Mouse (Mus musculus) splenic B cell, adult 2 months (primary cell): ENCODE measurements around the gene Dlgap1.
A peak's percentile ranks its signal among the peaks of the same experiment; 100 is the strongest.

Experiments
- DNase-seq: peaks from one replicate; pipeline ENCODE4 v3.0.0-alpha.2; 2011; ENCODE audit warnings: low read depth, low spot score
- H3K27me3 ChIP-seq: 2 replicates; pipeline ENCODE4 v1.6.1; 2012; ENCODE audit warnings: mild to moderate bottlenecking, low read length, moderate library complexity, mixed read lengths; ENCODE audit not compliant: control insufficient read depth, poor library complexity, insufficient read depth, severe bottlenecking
- H3K36me3 ChIP-seq: 2 replicates; pipeline ENCODE4 v1.6.1; 2012; ENCODE audit warnings: mild to moderate bottlenecking, low read length, moderate library complexity, mixed read lengths; ENCODE audit not compliant: control insufficient read depth, poor library complexity, insufficient read depth, severe bottlenecking

The Dlgap1 gene

DNA sequence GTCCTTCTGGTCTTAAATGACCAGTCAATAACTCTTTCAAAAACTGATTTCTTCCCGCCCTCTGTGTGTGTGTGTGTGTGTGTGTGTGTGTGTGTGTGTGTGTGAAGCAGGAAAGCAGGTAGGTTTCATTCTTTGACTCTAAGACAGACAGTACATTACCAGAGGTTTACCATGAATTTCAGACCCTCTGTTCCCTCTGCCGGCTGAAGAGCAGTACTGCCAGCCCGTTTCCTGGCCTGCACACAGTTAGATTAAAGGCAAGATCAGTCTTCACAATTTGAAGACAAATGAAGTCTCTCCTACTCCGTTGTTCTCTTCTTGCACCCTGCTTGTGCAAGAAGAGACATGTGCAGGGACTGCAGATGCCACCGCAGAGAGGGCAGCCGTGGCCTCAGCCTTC lies 373.0 kb downstream of the Dlgap1 start:
- no peaks in the 10 kb centered on the region for H3K27me3 ChIP-seq
- DNase-seq = no peak
- H3K36me3 ChIP-seq = no peaks in the 10 kb centered on the region

- Histone ChIP-seq H3K36me3 (no peaks in the 10 kb centered on the region), H3K27me3 (no peaks in the 10 kb centered on the region)
- DNase-seq = no peak
These were observed 378.5 kb downstream of the Dlgap1 start for GRCm38 (mm10) chr17:70347403-70347802.

GRCm38 (mm10) chr17:70363561-70363960 lies 394.7 kb downstream of the Dlgap1 start:
- no peak for DNase-seq
- H3K27me3 ChIP-seq = no peaks in the 10 kb centered on the region
- no peaks in the 10 kb centered on the region for H3K36me3 ChIP-seq

- no peak for DNase-seq
- Histone ChIP-seq H3K27me3 (no peaks in the 10 kb centered on the region), H3K36me3 (no peaks in the 10 kb centered on the region)
These were observed 395.1 kb downstream of the Dlgap1 start for GRCm38 (mm10) chr17:70363971-70364370.

DNA sequence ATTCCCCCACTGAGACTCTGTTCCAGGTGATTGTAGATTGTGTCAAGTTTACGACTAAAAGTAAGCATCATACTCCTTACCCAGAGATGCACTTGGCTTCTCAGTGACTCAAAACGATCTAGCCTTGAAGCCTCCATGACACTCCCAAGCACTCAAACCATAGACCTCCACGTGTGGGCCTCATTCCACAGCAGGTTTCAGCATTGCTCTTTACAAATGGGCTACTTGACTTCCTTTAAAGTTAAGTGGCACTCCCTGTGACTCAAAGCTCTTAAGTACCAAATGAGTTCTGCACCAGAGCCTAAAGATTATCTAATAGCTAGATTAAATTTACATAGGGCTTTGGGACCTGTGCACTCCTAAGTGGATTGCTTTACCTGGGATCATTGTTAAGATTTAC lies 400.3 kb downstream of the Dlgap1 start:
- Histone ChIP-seq H3K36me3 (no peaks in the 10 kb centered on the region), H3K27me3 (no peaks in the 10 kb centered on the region)
- no peak for DNase-seq

DNA sequence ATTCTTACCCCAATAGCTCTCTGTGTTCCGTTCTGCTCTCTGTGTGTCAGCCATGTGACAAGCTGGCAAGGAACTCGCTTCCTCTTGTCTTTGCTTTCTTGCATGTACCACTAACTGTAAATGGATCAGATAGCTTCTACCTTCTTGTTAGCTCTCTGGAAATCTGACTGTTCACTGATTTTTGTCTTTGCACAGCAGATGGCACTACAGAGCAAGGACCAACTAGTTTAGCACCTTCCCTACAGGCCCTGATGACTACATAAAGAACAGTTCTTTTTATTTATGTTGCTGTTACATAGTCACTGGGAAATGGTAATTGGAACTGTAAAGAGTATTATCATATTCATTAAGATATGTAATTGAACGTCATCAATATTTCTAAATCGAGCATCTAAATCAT lies 408.1 kb downstream of the Dlgap1 start:
- Histone ChIP-seq H3K27me3 (no peaks in the 10 kb centered on the region), H3K36me3 (no peaks in the 10 kb centered on the region)
- DNase-seq = no peak

DNA sequence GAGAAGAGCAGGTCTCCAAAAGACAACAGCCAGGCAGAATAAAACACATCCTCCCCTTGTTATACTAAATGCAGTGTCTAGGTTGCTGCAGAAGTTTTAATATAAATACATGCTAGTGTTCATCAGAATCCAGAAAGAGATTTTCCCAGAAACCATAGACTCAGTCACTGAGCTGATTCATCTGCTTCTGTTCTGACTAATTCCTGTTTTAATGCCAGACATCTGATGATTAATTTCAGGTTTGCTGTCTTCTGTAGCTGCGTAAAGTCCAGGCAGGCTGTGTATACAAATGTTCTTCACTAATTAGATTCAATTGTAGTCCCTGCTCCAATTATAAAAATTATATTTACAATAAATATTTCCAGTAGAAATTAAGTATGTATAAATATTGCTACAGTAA lies 419.6 kb downstream of the Dlgap1 start:
- no peak for DNase-seq
- Histone ChIP-seq H3K27me3 (no peaks in the 10 kb centered on the region), H3K36me3 (no peaks in the 10 kb centered on the region)

DNA sequence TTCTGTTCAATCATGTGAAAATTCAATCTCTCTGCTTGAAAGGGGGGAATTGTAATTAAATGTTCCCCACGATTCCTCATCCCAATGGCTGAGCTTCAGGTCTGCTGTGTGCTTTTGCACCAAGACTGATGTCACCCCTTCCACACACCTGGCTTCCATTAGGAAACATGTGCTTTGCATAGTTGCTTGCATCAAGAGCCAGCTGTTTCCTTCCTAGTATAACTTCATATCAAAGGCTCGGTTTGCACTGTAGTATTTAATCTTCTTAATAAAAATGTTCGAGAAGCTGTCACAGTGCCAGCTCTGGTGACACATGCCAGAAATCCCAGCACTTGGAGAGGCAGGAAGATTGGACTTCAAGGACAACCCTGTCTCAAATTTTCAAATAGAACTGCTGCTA lies 428.3 kb downstream of the Dlgap1 start:
- H3K36me3 ChIP-seq = no peaks in the 10 kb centered on the region
- no peaks in the 10 kb centered on the region for H3K27me3 ChIP-seq
- DNase-seq = no peak

DNA sequence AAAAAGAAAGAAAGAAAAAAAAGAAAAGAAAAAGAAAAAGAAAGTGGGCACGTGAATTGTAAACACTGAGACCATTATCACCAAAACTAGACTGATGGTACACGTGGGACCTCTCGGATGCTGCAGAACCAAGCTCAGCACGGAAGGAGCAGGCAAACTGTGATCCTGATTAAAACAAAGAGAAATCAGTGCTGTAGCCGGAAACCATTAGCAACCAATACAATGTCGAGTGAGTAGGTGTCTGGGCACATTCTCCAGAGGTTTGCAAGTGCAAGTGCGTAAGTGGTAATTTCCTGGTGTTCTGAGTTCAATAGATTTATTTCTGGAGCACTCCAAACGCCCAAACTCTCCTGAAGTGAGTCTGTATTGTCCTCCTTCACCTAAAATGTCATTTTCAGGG lies 428.8 kb downstream of the Dlgap1 start:
- Histone ChIP-seq H3K36me3 (no peaks in the 10 kb centered on the region), H3K27me3 (no peaks in the 10 kb centered on the region)

GRCm38 (mm10) chr17:70401909-70402308 lies 433.0 kb downstream of the Dlgap1 start:
- no peak for DNase-seq

More for the DNA sequence above, 428.8 kb downstream of the Dlgap1 start:
- no peak for DNase-seq

DNA sequence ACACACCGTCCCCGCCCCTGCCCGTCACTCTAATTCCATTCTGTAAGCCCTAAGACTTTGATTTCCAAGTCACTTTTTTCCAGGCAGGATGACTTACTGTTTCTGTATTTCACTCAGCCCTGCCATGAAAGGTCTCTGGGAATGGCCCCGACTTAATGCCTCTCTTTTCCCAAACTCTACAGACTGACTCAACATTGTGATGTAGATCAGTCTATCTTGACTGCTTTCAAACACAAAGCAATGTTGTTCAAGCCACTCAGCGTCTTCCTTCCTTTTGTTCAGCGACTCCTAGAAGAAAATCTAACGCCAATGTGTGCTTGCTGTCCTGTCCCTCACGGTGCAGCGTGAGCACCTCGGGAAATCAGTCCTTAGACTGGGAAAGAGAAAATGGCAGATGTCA lies 434.9 kb downstream of the Dlgap1 start:
- H3K36me3 ChIP-seq = no peaks in the 10 kb centered on the region
- DNase-seq = no peak
- no peaks in the 10 kb centered on the region for H3K27me3 ChIP-seq

More at GRCm38 (mm10) chr17:70401909-70402308, 433.0 kb downstream of the Dlgap1 start:
- Histone ChIP-seq H3K36me3 (no peaks in the 10 kb centered on the region), H3K27me3 (no peaks in the 10 kb centered on the region)

DNA sequence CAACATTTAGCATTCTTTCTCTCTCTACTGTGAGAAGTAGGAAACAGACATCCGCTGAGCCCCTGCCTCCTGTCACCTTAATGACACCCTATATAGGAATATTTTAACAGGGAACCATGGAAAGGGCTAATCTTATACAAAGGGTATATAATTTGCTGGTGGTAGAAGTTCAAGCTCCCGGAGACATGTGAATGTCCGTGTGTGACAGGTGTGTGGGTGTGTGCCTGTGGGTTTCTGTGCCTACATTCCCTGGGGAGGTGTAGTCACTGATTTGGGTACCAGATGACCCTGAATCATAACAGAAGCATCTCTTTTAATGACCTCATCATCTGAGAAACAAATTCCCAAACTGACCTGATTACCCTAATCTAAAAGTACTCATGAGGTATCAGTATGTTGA lies 445.3 kb downstream of the Dlgap1 start:
- Histone ChIP-seq H3K36me3 (no peaks in the 10 kb centered on the region), H3K27me3 (no peaks in the 10 kb centered on the region)
- DNase-seq = no peak

- DNase-seq = no peak
- no peaks in the 10 kb centered on the region for H3K27me3 ChIP-seq
- H3K36me3 ChIP-seq = no peaks in the 10 kb centered on the region
These were observed 459.0 kb downstream of the Dlgap1 start for GRCm38 (mm10) chr17:70427866-70428265.

- peak; percentile 2 for DNase-seq
- Histone ChIP-seq H3K36me3 (no peaks in the 10 kb centered on the region), H3K27me3 (no peaks in the 10 kb centered on the region)
These were observed 461.0 kb downstream of the Dlgap1 start for GRCm38 (mm10) chr17:70429746-70430451.

DNA sequence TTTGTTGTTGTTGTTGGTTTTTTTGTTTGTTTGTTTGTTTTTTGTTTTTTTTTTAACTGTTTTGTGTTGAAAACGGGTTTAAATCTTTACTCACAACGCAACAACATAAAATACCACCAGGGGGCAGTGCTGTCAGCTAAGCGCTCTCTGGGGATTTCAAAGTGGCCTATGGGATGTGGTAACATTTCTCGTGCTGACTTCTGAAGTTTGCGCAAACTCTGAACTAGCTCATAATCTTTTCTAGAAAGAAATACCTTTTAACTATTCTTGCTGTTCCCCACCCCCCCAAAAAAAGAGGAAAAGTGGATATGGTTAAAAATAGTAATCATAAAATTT lies 461.5 kb downstream of the Dlgap1 start:
- DNase-seq = no peak
- H3K27me3 ChIP-seq = no peaks in the 10 kb centered on the region
- no peaks in the 10 kb centered on the region for H3K36me3 ChIP-seq

DNA sequence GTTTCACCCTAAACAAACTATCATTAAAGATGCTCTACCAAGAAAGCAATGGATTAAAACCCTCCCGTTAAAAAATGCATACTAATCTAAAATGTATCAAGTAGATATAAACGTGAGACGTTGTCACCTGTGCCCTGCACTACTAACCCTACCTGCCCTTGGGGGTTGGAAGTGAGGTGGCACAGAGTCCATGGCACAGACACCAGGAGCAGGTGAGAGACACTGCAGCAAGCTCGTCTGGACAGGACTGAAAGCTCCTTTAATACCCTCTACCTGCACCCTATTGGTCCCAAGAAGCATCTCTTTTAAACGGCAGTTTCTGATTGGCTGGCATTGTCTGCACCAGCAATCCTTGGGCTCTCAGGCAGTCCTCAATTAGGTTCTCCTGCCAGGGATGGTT lies 464.0 kb downstream of the Dlgap1 start:
- Histone ChIP-seq H3K36me3 (no peaks in the 10 kb centered on the region), H3K27me3 (no peaks in the 10 kb centered on the region)
- no peak for DNase-seq
